Mouse (Mus musculus): ENCODE results near the gene Anp32e.
"Not testable (repeated sequence)": the region's sequence is repeated elsewhere in the genome, so short reads cannot be mapped to it uniquely, and the experiment has no call there.

Gene Anp32e

DNA sequence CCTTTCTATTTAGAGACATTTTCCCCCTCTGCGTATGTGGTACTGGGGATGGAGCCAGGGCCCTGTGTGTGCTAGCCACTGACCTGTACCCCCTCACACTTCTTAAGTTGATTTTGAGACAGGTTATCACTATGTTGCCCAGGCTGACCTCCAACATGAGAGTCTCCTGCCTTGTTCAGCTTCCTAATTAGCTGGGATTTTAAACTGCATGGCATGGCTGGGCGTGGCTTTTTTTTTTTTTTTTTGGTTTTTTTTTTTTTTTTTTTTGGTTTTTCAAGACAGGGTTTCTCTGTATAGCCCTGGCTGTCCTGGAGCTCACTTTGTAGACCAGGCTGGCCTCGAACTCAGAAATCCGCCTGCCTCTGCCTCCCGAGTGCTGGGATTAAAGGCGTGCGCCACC, 48.5 kb downstream of the Anp32e start:
- not testable (repeated sequence) for DNase-seq (ENCODE audit: low spot score)

DNA sequence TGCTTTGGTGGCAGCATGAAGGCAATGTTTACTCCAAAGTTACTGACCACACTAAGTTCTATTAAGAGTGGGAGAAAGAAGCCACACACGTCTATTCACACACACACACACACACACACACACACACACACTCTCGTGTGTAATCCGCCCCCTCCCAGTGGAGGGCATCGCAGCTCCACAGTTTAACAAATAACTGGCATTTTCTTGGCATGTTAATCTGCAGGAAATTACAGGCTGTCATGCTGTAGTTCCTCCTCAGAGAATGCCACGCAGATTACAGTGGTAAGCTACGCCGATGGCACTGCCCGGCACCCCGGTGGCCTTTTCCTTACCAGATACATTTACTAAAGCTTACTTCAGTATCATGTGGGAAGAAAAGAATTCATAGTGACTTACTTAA, 49.2 kb downstream of the Anp32e start:
- DNase-seq (ENCODE audit: low spot score) = no peak

DNA sequence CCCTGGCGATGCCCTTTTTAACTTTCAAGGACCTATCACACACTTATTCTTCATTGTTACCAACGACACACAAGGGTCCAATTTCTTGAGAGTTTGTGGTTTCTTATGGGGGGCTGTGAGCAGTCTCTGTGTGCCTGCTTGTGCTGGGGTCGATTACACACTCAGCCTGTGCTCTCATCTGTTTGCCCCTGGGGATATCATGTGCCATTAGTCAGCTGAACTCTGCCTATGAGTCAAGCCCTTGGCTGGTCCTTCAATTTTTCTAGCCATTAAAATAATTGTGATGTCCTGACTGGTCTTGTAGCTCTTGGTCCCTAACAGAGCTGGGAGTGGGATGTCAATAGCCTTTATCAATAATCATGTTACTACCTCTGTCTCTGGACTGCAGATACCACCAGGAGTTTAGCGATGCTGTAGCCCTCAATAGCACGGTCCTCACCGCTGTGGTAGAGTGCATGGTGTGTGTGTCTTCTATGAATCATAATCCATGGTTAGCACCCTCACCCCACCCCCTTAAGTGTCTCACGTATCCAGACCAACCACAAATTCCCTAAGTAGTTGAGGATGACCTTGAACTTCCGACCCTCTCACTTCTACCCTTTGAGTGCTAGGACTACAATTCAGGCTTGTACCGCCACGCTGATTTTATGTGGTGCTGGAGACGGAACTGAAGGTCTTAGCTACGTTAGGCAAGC, 51.4 kb downstream of the Anp32e start:
- DNase-seq (ENCODE audit: low spot score) = no peak

DNA sequence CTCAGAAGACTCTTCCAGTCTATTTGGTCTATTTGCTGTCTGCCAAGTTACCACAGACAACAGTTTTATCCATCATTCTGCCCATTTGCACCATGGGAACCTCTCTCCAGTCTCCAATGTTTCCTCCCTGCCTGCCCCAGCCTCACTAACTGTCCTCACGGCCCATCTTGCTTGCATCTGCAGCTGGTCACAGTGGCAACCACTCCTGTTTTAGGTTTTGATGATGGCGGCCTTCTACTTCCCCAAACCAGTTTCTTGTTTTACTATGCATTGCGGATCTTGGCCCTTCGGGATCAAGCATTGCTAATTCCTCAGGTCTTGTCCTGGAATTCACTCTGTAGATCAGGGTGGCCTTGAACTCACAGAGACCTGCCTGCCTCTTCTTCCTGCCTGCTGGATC, 53.1 kb downstream of the Anp32e start:
- no peak for DNase-seq (ENCODE audit: low spot score)

DNA sequence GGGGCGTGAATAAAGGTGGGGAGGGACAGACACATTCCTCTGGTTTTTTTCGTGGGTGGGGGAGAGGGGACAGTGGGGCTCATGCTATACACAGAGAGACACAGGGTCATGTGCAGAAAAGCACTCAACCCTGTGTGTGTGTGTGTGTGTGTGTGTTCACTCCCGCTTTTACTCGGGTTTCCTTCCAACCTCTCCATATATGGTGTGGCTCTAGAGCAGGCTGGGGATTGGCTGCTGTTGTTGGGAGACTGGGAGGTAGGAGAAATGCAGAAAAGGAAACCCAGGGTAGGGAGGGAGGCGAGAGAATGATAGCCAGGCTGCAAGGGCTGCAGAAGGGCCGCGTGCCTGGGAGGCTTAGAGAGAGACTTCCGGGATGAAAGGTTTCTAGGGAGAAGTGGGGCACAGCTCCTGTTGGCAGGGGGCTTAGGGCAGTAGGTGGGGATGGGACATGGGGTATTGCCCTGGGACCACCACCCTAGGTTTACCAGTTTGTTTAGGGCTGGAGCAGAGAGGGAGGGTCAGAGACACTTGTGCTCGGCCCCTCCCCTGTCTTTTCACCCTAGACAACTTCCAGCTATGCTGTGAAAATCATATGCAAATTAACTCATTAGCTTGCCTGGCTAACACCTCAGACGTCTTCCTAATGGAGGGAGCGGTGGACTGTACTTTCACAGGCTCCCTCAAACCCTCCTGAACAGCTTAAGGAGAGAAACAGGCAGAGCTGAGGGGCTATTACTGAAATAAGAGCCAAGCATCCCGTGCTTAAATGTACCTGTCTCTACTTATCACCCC, 56.4 kb downstream of the Anp32e start:
- DNase-seq (ENCODE audit: low spot score) = peak; percentile 66

DNA sequence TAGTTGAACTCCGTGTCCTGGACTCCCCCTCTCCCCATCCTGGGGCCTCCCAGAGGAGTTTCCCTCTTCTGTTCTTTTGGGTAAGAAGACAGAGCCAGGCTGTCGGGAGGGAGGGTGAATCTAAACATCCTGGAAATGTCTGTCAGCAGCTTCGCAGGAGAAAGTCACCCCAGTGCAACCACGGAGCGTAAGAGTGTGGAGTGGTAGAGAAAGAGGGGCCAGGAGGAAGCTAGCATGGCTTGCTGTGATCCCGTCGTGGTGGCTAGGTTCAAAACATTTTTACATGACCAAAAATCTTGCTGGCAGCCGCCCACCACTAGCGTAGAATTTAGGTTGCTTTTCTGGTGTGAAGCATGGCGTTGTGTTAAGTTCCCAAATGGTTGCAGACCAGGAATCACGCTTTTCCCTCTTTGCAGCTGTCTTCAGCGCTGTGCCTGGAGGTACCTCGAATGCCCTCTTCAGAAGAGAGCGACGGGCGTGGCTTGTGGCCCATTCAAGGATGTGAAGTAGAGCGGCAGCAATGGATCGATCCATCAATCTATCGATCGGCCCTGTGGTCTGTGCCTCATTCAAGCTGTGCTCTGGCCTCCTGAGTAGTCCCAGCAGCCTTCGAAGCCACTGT, 57.1 kb downstream of the Anp32e start:
- DNase-seq (ENCODE audit: low spot score) = peak; percentile 39

DNA sequence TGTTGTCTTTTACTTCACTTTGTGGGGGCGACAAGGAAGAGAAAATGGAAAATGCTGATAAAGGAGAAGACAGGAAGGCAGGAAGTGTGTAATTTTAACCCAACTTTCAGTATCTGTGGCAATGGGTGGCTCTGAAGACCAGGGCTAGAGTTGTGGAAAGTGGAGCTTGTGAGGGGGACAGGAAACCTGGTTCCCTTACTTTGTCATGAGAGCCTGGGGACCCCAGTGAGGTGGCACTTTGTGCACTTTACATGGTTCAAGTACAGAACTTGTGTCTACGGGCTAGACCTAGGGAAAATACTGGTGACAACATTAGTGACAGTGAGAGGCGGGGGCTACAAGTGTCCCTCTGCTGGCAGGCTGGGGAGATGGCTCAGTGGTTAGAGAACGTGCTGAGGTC, 57.9 kb downstream of the Anp32e start:
- DNase-seq (ENCODE audit: low spot score) = no peak

DNA sequence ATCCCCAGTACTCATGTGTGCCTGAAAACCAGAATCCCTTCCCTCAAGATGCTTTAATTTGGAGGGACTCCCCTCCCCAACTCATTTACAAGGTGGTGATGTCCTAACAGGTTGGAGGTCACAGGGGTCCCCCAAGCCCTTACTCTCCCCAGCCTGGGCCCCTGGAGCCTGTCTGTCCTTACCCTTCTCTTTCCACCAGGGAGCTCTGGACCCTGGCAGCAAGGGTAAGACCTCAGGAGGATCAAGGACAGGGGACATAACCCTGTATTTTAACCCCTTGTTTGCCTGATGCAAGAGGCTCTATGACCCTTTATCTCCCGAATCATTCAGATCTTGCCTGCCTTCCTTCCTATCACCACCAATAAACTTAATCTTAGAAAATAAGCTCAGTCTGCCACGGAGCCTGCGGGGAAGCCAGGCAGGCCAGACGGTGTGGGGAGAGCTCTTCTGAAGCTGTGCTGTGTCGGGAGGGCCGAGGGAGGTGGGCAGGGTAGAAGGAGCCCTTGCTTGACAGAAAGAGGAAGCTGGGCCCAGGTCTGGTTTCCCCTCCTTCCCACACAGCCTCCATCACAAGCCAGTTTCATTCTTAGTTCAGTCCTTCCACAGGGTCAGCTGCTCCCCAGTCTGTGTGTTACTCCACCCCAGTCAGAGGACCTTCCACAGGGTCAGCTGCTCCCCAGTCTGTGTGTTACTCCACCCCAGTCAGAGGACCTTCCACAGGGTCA, 58.5 kb downstream of the Anp32e start:
- DNase-seq (ENCODE audit: low spot score) = no peak

DNA sequence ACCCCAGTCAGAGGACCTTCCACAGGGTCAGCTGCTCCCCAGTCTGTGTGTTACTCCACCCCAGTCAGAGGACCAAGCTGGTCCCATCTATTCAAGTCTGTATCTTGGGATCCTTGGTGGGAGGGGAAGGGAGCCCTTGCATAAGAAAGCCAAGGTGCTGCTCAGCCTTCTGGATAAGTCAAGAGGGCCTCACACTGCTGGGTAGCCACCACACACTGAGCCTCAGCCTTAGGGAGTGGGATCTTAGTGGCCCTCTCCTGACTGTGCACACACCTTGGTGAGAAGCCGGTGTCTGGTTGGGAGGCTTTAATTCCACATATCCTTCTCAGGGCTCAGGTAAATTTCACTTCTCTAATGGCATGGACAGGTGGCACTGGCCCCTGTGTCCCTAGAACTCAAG, 59.1 kb downstream of the Anp32e start:
- no peak for DNase-seq (ENCODE audit: low spot score)

DNA sequence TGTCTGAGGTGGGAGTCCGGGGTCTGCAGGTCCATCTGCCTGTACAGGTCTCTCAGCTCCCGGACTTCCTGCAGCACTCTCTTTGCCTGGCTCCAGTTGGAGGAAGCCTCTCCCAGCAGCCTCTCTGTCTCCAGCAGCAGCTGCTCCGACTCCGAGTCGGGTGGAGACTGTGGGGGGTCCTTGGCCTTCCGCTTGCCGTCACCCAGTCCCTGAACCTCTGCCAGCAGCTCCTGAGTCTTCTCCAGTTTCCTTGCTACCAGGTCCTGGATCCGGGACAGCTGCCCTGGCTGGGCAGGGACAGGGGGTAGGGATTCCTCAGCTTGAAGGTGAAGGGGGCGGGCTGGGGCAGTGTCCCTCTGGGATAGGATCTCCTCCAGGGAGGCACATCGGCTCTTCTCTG, 59.9 kb downstream of the Anp32e start:
- DNase-seq (ENCODE audit: low spot score) = peak; percentile 24

DNA sequence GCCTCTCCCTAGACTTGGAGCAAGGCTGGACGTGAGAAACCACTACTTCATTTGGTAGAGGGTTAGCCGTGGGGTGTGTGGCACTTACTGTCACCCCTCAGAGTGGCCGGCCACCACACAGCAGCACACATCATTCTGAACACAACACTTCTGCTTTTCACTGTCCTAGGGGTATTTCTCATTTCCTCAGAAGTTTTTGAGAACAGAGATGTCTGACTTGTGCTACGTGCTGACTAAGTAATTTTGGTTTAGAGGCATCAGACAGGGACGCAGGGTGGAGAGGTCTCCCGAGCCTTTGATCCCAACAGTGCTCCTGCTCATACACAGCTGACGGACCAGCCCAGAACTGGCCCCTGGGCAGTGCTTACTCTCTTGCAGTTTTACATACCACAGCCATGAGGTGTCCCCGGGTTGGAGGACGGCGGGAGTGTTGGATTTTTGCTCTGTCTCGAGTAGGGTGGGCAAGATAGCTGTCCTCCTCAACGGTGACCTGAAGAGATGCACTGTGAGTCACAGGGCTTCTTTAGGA, 61.4 kb downstream of the Anp32e start:
- peak; percentile 46 for DNase-seq (ENCODE audit: low spot score)

DNA sequence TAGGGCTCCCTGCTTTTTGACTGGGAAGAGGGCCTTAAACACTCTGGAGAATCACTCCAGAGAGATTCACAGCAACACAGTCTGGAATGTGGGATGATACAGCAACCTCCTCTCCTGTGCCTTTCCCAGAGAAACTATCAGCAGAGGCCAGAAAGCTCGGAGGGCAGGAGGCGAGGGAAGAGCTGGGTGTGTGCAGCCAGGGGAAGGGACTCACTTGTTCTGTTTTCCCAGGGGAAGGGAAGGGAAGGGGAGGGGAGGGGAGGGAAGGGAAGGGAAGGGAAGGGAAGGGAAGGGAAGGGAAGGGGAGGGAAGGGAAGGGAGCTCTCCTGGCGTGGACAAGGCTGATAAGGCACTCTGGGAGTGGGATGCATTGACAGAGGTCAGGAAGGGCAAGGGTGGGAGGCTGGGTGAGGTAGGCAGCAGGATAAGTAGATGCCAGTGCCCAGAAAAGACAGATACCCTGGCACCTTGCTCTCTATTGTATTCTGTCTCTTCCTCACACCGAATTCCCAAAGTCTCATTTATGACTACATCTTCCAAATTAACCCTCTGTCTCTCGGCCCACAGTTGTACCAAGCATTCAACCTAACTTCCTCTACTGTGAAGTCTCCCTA, 64.1 kb downstream of the Anp32e start:
- peak; percentile 16 for DNase-seq (ENCODE audit: low spot score)

DNA sequence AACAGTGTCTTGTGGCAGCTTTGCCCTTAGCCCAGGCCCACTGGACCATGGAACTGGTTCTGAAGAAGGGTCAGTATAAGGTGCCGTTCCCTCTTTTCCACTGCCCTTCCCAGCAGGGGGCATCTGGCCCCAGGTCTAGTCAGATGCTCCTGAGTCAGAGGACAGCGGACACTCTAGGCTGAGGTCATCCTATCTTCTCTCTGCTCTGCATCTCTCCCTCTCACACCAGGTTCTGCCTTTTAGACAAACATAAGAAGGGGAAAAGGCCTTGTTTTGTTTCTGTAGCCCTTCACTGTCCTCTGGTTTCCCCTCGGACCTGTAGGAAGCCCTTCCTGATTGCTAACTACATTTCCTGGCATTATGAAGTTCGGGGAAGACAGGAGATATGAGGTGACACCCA, 64.8 kb downstream of the Anp32e start:
- DNase-seq (ENCODE audit: low spot score) = peak; percentile 28

DNA sequence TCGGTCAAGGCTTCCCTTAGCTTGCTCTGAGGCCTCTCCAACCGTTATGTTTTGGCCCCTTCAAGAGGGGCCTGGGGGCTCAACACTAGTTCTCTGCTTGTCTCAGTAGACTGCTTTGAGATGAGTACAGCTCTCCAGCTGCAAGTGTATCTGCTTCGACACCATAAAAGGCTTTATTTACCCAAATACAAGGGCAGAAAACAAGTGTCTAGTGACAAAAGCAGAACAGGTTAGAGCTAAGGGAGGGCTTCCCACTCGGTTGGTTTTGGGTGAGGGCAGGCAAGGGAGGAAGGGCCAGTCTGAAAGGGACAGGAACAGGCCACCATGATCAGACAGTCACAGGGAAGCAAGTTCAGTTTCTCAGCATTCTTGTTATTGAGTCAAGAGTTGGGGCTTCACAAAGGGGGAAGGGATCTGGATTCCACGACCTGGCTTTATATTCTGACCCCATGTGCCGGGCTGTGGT, 65.4 kb downstream of the Anp32e start:
- DNase-seq (ENCODE audit: low spot score) = no peak

DNA sequence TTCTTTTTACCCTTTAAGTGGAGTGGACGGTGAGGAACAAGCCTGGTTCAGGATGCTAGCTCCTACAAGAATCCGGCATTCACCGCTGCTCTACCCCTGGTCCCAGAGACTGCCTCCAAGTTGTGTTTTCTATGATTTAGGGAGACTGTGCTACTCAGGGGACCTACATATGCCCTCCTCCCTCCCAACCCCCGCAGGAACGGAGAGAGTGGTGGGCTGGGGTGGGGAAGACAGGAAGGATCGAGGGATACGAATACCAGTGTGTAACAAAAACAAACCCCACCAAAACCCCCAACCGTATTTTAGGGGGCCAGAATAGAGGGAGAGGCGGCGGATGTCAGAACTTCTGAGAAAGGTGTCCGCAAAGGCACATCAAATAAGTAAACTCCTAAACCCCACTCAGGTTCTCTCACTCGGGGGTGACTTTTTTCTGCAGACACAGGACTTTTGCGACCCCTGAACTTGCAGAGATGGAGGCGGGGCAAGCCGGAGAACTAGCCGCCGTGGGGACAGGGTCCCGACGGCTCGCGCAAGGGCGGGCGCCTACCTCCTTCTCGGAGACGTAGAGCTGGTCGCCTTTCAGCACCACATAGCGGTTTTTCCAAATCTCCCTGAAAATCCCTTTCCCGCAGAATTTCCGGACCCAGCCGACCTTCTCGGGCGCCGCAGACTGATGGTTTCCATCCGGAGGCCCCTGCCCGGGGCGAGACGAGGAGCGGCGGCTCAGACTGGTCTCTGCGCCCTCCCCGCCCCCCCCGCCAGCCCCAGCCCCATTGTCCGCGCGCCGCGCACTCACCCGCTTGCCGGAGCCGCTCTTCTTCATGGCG, 66.1 kb downstream of the Anp32e start:
- DNase-seq (ENCODE audit: low spot score) = peak; percentile 21

DNA sequence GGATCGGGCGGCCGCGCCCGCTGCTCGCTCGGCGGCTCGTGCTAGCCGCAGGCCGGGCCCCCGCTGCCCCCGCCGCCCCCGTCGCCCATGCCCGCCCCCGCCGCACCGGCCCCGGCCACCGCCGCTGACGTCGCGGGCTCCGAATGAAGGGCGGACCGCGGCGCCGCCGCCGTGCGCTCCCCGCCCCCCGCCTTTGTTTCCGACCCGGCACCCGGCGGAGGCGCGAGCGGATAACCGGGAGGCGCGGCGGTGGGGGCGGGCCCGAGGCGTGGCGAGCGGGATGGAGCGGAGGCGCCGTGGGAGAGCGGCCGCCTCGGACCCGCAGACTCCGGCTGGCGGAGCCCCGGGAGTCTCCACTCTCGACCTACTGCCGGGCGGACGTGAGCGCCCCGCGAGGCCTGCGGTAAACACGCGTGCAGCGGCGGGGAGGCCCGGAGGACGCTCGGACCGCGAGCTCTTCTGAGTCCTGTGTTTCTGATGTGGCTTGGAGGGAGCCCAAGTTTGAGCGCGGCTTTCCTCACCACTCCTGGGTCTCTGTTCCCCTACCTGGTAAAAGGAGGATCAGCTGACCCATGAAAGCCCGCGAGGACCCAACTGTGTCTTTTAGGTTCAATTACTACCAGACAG, 66.9 kb downstream of the Anp32e start, which contains the start of gene Plekho1:
Plekho1 (minus strand) TSS at position 200 of the 627 bp plus-strand sequence.
- peak; percentile 58 for DNase-seq (ENCODE audit: low spot score)

DNA sequence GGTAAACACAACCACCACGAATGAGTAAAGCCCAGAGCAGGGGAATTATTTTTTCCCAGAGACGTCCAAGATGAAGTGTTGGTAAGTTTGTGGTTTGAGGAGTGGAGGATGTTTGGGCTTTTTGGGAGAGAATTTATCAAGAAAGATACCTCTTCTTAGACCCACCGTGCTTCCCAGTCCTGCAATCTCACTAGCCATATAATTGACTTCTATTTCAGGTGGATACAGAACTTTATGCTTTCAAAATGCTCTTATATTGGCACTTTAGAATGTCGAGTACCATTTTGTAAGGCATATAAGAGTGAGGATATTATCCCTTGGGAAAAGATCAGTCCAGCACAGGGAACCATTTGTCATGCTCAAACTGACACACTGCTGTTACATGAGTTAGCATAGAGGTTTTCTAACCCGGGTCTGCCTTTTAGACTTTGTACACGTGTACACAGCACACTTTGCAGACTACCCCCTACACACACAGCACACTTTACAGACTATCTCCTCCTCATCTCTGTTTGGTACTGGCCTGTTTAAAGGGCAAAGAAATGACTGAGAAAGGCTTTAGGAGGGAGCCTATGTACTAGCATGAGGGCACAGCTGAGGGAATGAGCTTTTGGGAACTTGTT, 67.5 kb downstream of the Anp32e start:
- no peak for DNase-seq (ENCODE audit: low spot score)
